Comparison of ENCODE assay signal across 20 mouse cellular contexts in genomic region chr2:34462490-34462889, GRCm38 (mm10). TPM values are rescaled to one million over a fixed set of nuclear protein-coding genes. Genes with fewer than 3 reads are reported as not detected.
DNase-seq lines count a peak whose midpoint lies in the region; ATAC-seq and TF ChIP-seq lines count a peak whose summit lies in the region.
"Had no signal": no experiment of that assay in that cellular context is flagged by ENCODE, and none has a peak within 500 bp of the region (broad histone marks: within the 10 kb centered on the region; RNA-seq: fewer than 3 reads in every experiment).

No protein-coding gene starts in this region.

- no peak overlapping the region for H3K4me3 ChIP-seq in forebrain, embryonic 16.5 days (replicated peaks; ENCODE audit: low read length)
- H3K4me3 ChIP-seq in forebrain, embryonic 12.5 days (replicated peaks), result no peak overlapping the region
- H3K4me3 ChIP-seq: embryonic facial prominence, embryonic 13.5 days; embryonic facial prominence, embryonic 15.5 days; erythroblast, embryonic 14.5 days; forebrain, embryonic 15.5 days had no signal

- ATAC-seq in forebrain, embryonic 16.5 days, result peak; percentile 67
- ATAC-seq in forebrain, embryonic 12.5 days (ENCODE audit: low FRiP score), result no peak
- ATAC-seq: forebrain, embryonic 15.5 days had no signal

- H3K4me1 ChIP-seq in forebrain, embryonic 16.5 days (replicated peaks; ENCODE audit: control insufficient read depth, insufficient read depth, low read length), result no peaks in the 10 kb centered on the region
- no peaks in the 10 kb centered on the region for H3K4me1 ChIP-seq in forebrain, embryonic 12.5 days
- H3K4me1 ChIP-seq: embryonic facial prominence, embryonic 13.5 days; embryonic facial prominence, embryonic 15.5 days; forebrain, embryonic 15.5 days had no signal

- no peak overlapping the region for H3K27ac ChIP-seq in forebrain, embryonic 16.5 days (ENCODE audit: low read length)
- H3K27ac ChIP-seq in forebrain, embryonic 12.5 days, result no peak overlapping the region
- H3K27ac ChIP-seq: embryonic facial prominence, embryonic 13.5 days; embryonic facial prominence, embryonic 15.5 days; forebrain, embryonic 15.5 days had no signal

- H3K4me2 ChIP-seq in forebrain, embryonic 16.5 days (ENCODE audit: low read length), result no peak overlapping the region
- H3K4me2 ChIP-seq in forebrain, embryonic 12.5 days, result no peak overlapping the region
- H3K4me2 ChIP-seq: embryonic facial prominence, embryonic 13.5 days; embryonic facial prominence, embryonic 15.5 days; forebrain, embryonic 15.5 days had no signal

- WGBS in forebrain, embryonic 16.5 days, result 63% methylated on average over 3 of the region's 3 CpGs
- 81% methylated on average over 3 of the region's 3 CpGs for WGBS in forebrain, embryonic 12.5 days

- H3K27me3 ChIP-seq in forebrain, embryonic 16.5 days (replicated peaks; ENCODE audit: control insufficient read depth, insufficient read depth, low read length), result no peaks in the 10 kb centered on the region
- no peaks in the 10 kb centered on the region for H3K27me3 ChIP-seq in forebrain, embryonic 12.5 days
- H3K27me3 ChIP-seq: embryonic facial prominence, embryonic 13.5 days; embryonic facial prominence, embryonic 15.5 days; forebrain, embryonic 15.5 days had no signal

- intact Hi-C loops in left cerebral cortex, postnatal 10 days (cut with DNase I), result no loop called here

- H3K9me3 ChIP-seq in forebrain, embryonic 16.5 days (ENCODE audit: control insufficient read depth, low read length), result no peaks in the 10 kb centered on the region
- H3K9me3 ChIP-seq in forebrain, embryonic 12.5 days, result no peaks in the 10 kb centered on the region
- H3K9me3 ChIP-seq: embryonic facial prominence, embryonic 13.5 days; embryonic facial prominence, embryonic 15.5 days; forebrain, embryonic 15.5 days had no signal

- H3K9ac ChIP-seq in forebrain, embryonic 16.5 days (replicated peaks; ENCODE audit: low read depth, low read length), result no peak overlapping the region
- H3K9ac ChIP-seq in forebrain, embryonic 12.5 days, result no peak overlapping the region
- H3K9ac ChIP-seq: embryonic facial prominence, embryonic 13.5 days; embryonic facial prominence, embryonic 15.5 days; forebrain, embryonic 15.5 days had no signal

- no peaks in the 10 kb centered on the region for H3K36me3 ChIP-seq in forebrain, embryonic 16.5 days (ENCODE audit: control insufficient read depth, insufficient read depth)
- H3K36me3 ChIP-seq in forebrain, embryonic 12.5 days (replicated peaks), result no peaks in the 10 kb centered on the region; the same call in 1 of the 2 replicates
- H3K36me3 ChIP-seq: embryonic facial prominence, embryonic 13.5 days; embryonic facial prominence, embryonic 15.5 days; forebrain, embryonic 15.5 days had no signal

- TF ChIP-seq CTCF in brain, embryonic 14.5 days (IDR thresholded peaks at IDR 0.05; ENCODE audit: borderline replicate concordance, extremely low read depth, insufficient read depth, insufficient read length), result no peak

- no peak for TF ChIP-seq POLR2A in brain, embryonic 14.5 days (IDR thresholded peaks at IDR 0.05; ENCODE audit: borderline replicate concordance, extremely low read depth, insufficient read depth, insufficient read length, poor library complexity, severe bottlenecking)

- DNase-seq in brain, adult 2 months (ENCODE audit: low read depth, low spot score), result peak; percentile 72
- peak; percentile 55 for DNase-seq in brain, embryonic 14.5 days (ENCODE audit: low read depth)
- no peak for DNase-seq in left cerebral cortex, postnatal 10 days (ENCODE audit: extremely low spot score in 1 of 2, low spot score in 2 of 2)
- DNase-seq in frontal cortex, postnatal 14 days (ENCODE audit: low spot score in 2 of 2), result no peak
- DNase-seq: adrenal gland, adult 2 months; adrenal gland, postnatal 10 days; adrenal gland, postnatal 25 days; cerebellum, adult 11 months; cerebellum, adult 18-20 months; cerebellum, adult 8-10 months; cerebellum, adult 9-11 months; cerebellum, postnatal 14 days; cerebellum, postnatal 36 days; embryo, embryonic 11 days had no signal

RNA-seq across cellular contexts. Expression of gene Mapkap1, which starts 55.9 kb away (rescaled TPM):
- 99.3 and 100 TPM in 2 replicates for polyA plus RNA-seq in forebrain, embryonic 16.5 days (2015; fragmentation: Nextera tagmentation; extraction: Ambion mirVana)
- polyA plus RNA-seq in forebrain, embryonic 12.5 days (2016; fragmentation: Nextera tagmentation; extraction: Ambion mirVana), result 109 and 110 TPM in 2 replicates
- 72.2 and 74.7 TPM in 2 replicates for polyA plus RNA-seq in brain, embryonic 14.5 days (2012; rRNA removed)
- total RNA-seq in left cerebral cortex, postnatal 10 days (2021), result 10 to 100 TPM; 66.4 to 75.9 TPM

Comparison
In these comparisons a context has a peak if more than half of its experiments do, and no peak if none do; other contexts are left out.
1. DNase-seq: peak in brain, adult 2 months (single experiment) and brain, embryonic 14.5 days (single experiment); none in left cerebral cortex, postnatal 10 days (0 of 2) and frontal cortex, postnatal 14 days (0 of 2).